ENCODE assay signal across 9 mouse cellular contexts in genomic region chr12:86946301-86946781, GRCm38 (mm10). TPM values are rescaled to one million over a fixed set of nuclear protein-coding genes. Genes with fewer than 3 reads are reported as not detected.
DNase-seq lines count a peak whose midpoint lies in the region; ATAC-seq and TF ChIP-seq lines count a peak whose summit lies in the region.
"Had no signal": no experiment of that assay in that cellular context is flagged by ENCODE, and none has a peak within 500 bp of the region (broad histone marks: within the 10 kb centered on the region; RNA-seq: fewer than 3 reads in every experiment).

No protein-coding gene starts in this region.

- peak overlapping the region; percentile 84 for H3K4me2 ChIP-seq in embryonic facial prominence, embryonic 12.5 days (replicated peaks)
- H3K4me2 ChIP-seq in intestine, embryonic 15.5 days (replicated peaks), result peak overlapping the region; percentile 89

- peak overlapping the region; percentile 82 for H3K9ac ChIP-seq in embryonic facial prominence, embryonic 12.5 days
- H3K9ac ChIP-seq in intestine, embryonic 15.5 days, result peak overlapping the region; percentile 86

- peak overlapping the region; percentile 89 for H3K4me3 ChIP-seq in gastrocnemius, adult 2 months
- H3K4me3 ChIP-seq in embryonic facial prominence, embryonic 12.5 days, result peak overlapping the region; percentile 62
- peak overlapping the region; percentile 63 for H3K4me3 ChIP-seq in intestine, embryonic 15.5 days (replicated peaks)

- ATAC-seq in embryonic facial prominence, embryonic 12.5 days (ENCODE audit: insufficient number of reproducible peaks, insufficient read depth, low FRiP score, low TSS enrichment), result no peak
- 0 out of 2 replicates have a peak, but pooled peaks have one; percentile 2 for ATAC-seq in intestine, embryonic 15.5 days

- intact Hi-C loops in gastrocnemius, adult 2 months (cut with DNase I), result loop anchor here (5.0 kb wide), 1 partner anchor 44 kb away; no protein-coding TSS in a partner anchor

- H3K9me3 ChIP-seq in embryonic facial prominence, embryonic 12.5 days, result no peaks in the 10 kb centered on the region
- H3K9me3 ChIP-seq in intestine, embryonic 15.5 days, result no peaks in the 10 kb centered on the region

- no peaks in the 10 kb centered on the region for H3K36me3 ChIP-seq in embryonic facial prominence, embryonic 12.5 days
- H3K36me3 ChIP-seq in intestine, embryonic 15.5 days, result no peaks in the 10 kb centered on the region

- WGBS in embryonic facial prominence, embryonic 12.5 days, result under 1% methylated on average over 17 of the region's 17 CpGs
- WGBS in intestine, embryonic 15.5 days, result 1% methylated on average over 17 of the region's 17 CpGs

- no peaks in the 10 kb centered on the region for H3K27me3 ChIP-seq in embryonic facial prominence, embryonic 12.5 days
- H3K27me3 ChIP-seq in intestine, embryonic 15.5 days (replicated peaks), result no peaks in the 10 kb centered on the region

- H3K27ac ChIP-seq in gastrocnemius, adult 2 months, result peak overlapping the region; percentile 99
- peak overlapping the region; percentile 99 for H3K27ac ChIP-seq in embryonic facial prominence, embryonic 12.5 days
- peak overlapping the region; percentile 99 for H3K27ac ChIP-seq in intestine, embryonic 15.5 days

- H3K4me1 ChIP-seq in embryonic facial prominence, embryonic 12.5 days, result peaks cover 15% of the 10 kb centered on the region
- H3K4me1 ChIP-seq in intestine, embryonic 15.5 days (replicated peaks), result peaks cover 21% of the 10 kb centered on the region

- no peak for DNase-seq in gastrocnemius, adult 2 months
- no peak for DNase-seq in gastrocnemius, adult 8-10 months (ENCODE audit: low spot score in 2 of 2)
- peak; percentile 38 for DNase-seq in CD4-positive helper T cell, adult 2 months (ENCODE audit: low read depth, low spot score)
- DNase-seq in neural tube, embryonic 10.5 days (ENCODE audit: extremely low spot score, low spot score), result peak; percentile 47
- no peak for DNase-seq in thymus, postnatal 14 days
- no peak for DNase-seq in left cerebral cortex, adult 11 months (ENCODE audit: low spot score)

- TF ChIP-seq CTCF in gastrocnemius, adult 2 months (IDR thresholded peaks at IDR 0.05), result no peak

RNA-seq across cellular contexts. Expression of gene Cipc, which starts 0.5 kb away (rescaled TPM):
- 10 to 100 TPM; 32.2 to 33.8 TPM for total RNA-seq in gastrocnemius, adult 2 months (2021)
- 10 to 100 TPM; 34.5 to 38.7 (median 37.1) TPM for total RNA-seq in gastrocnemius, adult 8-10 months (2022)
- polyA plus RNA-seq in embryonic facial prominence, embryonic 12.5 days (2016; fragmentation: Nextera tagmentation; extraction: Ambion mirVana), result 29.2 and 31.9 TPM in 2 replicates
- polyA plus RNA-seq in intestine, embryonic 15.5 days (2015; fragmentation: Nextera tagmentation; extraction: Ambion mirVana), result 10.6 TPM in 2 replicates

RNA-seq across cellular contexts. Expression of gene Zdhhc22, which starts 43.9 kb away (rescaled TPM):
- total RNA-seq in gastrocnemius, adult 2 months (2021), result not detected
- total RNA-seq in gastrocnemius, adult 8-10 months (2022), result not detected
- 3.2 and 3.9 TPM in 2 replicates for polyA plus RNA-seq in embryonic facial prominence, embryonic 12.5 days (2016; fragmentation: Nextera tagmentation; extraction: Ambion mirVana)
- 0.06 and 0.34 TPM in 2 replicates for polyA plus RNA-seq in intestine, embryonic 15.5 days (2015; fragmentation: Nextera tagmentation; extraction: Ambion mirVana)
- total RNA-seq: neutrophil, adult 5-6 weeks had no signal

Comparison
In these comparisons a context has a peak if more than half of its experiments do, and no peak if none do; other contexts are left out.
1. DNase-seq: peak in CD4-positive helper T cell, adult 2 months (single experiment) and neural tube, embryonic 10.5 days (single experiment); none in gastrocnemius, adult 2 months (single experiment), gastrocnemius, adult 8-10 months (0 of 2), thymus, postnatal 14 days (single experiment) and left cerebral cortex, adult 11 months (single experiment).
2. Peak in every context shown above with its lines, with median percentiles within 50 percentile points of each other: H3K27ac ChIP-seq and H3K4me3 ChIP-seq.